11 mouse cellular contexts compared by ENCODE assay signal in the genomic region with DNA sequence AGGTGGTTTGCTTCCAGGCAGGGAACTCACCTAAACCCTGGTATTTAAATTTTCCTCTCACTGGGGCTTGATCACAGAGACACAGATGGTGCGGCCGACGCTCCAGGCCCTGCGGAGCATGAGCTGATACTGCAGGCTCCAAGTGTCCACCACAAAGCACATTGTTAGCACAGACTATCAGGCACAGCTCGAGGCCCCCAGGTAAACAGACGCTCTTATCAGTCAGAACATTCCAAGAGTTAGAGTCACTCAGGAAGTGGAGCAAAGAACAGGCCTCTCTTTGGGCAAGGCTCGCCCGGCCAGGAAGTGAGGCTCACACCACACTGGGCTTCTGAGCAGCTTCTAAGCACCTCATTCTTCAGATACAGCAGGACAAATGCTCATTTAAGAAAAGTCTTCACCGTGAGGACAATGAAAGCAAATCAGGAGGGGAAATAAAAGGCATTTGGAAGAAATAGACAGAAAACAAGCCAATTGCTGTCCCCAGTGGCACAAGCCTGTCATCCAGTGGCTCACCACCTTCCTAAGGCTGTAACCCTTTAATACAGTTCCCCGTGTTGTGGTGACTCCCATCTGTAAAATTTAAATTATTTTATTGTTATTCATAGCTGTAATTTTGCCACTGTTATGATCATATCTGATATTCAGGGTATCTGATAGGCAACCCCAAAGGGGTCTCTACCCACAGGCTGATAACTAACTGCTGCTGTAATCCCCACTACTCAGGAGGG. TPM values are rescaled to one million over a fixed set of nuclear protein-coding genes. Genes with fewer than 3 reads are reported as not detected.
DNase-seq lines count a peak whose midpoint lies in the region; TF ChIP-seq lines count a peak whose summit lies in the region.
"Had no signal": no experiment of that assay in that cellular context is flagged by ENCODE, and none has a peak within 500 bp of the region (broad histone marks: within the 10 kb centered on the region; RNA-seq: fewer than 3 reads in every experiment).

No protein-coding gene starts in this region.

- H3K9ac ChIP-seq in ES-E14 (ENCODE audit: insufficient read depth, low read depth, low read length, poor library complexity, severe bottlenecking): 0 out of 2 replicates have a peak overlapping the region, but pooled peaks have one; percentile 20
- H3K9ac ChIP-seq: forebrain, embryonic 12.5 days; kidney, embryonic 15.5 days; midbrain, embryonic 12.5 days had no signal

- H3K36me3 ChIP-seq in ES-E14 (ENCODE audit: control insufficient read depth, insufficient read depth, low read length, poor library complexity, severe bottlenecking): no peaks in the 10 kb centered on the region
- H3K36me3 ChIP-seq: forebrain, embryonic 12.5 days; kidney, embryonic 15.5 days; midbrain, embryonic 12.5 days had no signal

- intact Hi-C loops in left cerebral cortex, postnatal 14 days (cut with DNase I): no loop called here

- peaks cover 0 to 5% of the 10 kb centered on the region in 2 experiments; a peak in 1 of 4 replicates for H3K4me1 ChIP-seq in ES-E14 (ENCODE audit: control insufficient read depth in 2 of 2, insufficient read depth in 2 of 2, low read length in 2 of 2, poor library complexity in 1 of 2)
- H3K4me1 ChIP-seq: forebrain, embryonic 12.5 days; kidney, embryonic 15.5 days; midbrain, embryonic 12.5 days had no signal

- DNase-seq in ES-E14 (ENCODE audit: low read depth, low spot score) (no peak), liver (peak; percentile 49), adipocyte (ENCODE audit: low spot score) (no peak)
- DNase-seq in c-Kit-positive CD71-positive TER-119-negative erythroid progenitor cells, embryonic 14.5 days (ENCODE audit: low read depth): peak; percentile 13
- DNase-seq in lung, postnatal 14 days: peak; percentile 20
- no peak for DNase-seq in left cerebral cortex, postnatal 14 days (ENCODE audit: low spot score in 2 of 2)
- DNase-seq in gastrocnemius, adult 8-10 months (ENCODE audit: low spot score in 2 of 2): no peak
- DNase-seq: thymus, postnatal 25 days had no signal

- no peak overlapping the region for H3K27ac ChIP-seq in ES-E14 (ENCODE audit: insufficient read depth, low read depth, low read length, poor library complexity, severe bottlenecking)
- H3K27ac ChIP-seq: forebrain, embryonic 12.5 days; kidney, embryonic 15.5 days; midbrain, embryonic 12.5 days had no signal

- in situ Hi-C loops in ES-E14 (cut with MboI; ENCODE audit: low sequenced_read_pairs in 2 of 2, unreplicated experiment in 2 of 2): no loop called here

- H3K9me3 ChIP-seq in ES-E14 (ENCODE audit: control insufficient read depth, insufficient read depth, low read depth, low read length): no peaks in the 10 kb centered on the region
- H3K9me3 ChIP-seq: forebrain, embryonic 12.5 days; kidney, embryonic 15.5 days; midbrain, embryonic 12.5 days had no signal

- no peak overlapping the region for H3K4me3 ChIP-seq in ES-E14 (ENCODE audit: insufficient read depth in 1 of 2, low read depth in 1 of 2, low read length in 2 of 2, poor library complexity in 1 of 2, severe bottlenecking in 1 of 2)
- H3K4me3 ChIP-seq: forebrain, embryonic 12.5 days; kidney, embryonic 15.5 days; midbrain, embryonic 12.5 days had no signal

TF ChIP-seq in ES-E14, 5 proteins besides CTCF, POLR2A, EP300 and RAD21:
- TF ChIP-seq HCFC1 (IDR thresholded peaks at IDR 0.05; ENCODE audit: borderline replicate concordance, insufficient read depth, low read length) (no peak), ZC3H11A (IDR thresholded peaks at IDR 0.05; ENCODE audit: borderline replicate concordance, low read depth, low read length) (no peak), MAFK (IDR thresholded peaks at IDR 0.05; ENCODE audit: insufficient read depth, low read depth, low read length) (no peak), CHD2 (IDR thresholded peaks at IDR 0.05; ENCODE audit: low read depth, low read length) (no peak), ZNF384 (IDR thresholded peaks at IDR 0.05; ENCODE audit: low read depth, low read length) (no peak)
TF ChIP-seq in ES-E14: peak in this region for 0.

RNA-seq across cellular contexts. Expression of a gene that starts 22.8 kb away (rescaled TPM):
- total RNA-seq in ES-E14 (2012; rRNA removed): 34.9 and 37.7 TPM in 2 replicates
- total RNA-seq in left cerebral cortex, postnatal 14 days (2021): 10 to 100 TPM; 54.5 to 55.0 TPM
- total RNA-seq in gastrocnemius, adult 8-10 months (2022): 10 to 100 TPM in 3 of 4 experiments, 1 to 10 TPM in 1; 9.2 to 12.4 (median 11.5) TPM

Comparison
In these comparisons a context has a peak if more than half of its experiments do, and no peak if none do; other contexts are left out.
1. DNase-seq: peak in c-Kit-positive CD71-positive TER-119-negative erythroid progenitor cells, embryonic 14.5 days (single experiment), liver (single experiment) and lung, postnatal 14 days (single experiment); none in ES-E14 (single experiment), left cerebral cortex, postnatal 14 days (0 of 2), gastrocnemius, adult 8-10 months (0 of 2) and adipocyte (single experiment).